Mouse (Mus musculus) megakaryocyte, adult 5-6 weeks (primary cell): ENCODE results near the gene Cars2. TPM values are rescaled to one million over a fixed set of nuclear protein-coding genes. Genes with fewer than 3 reads are reported as not detected.
"Not testable (repeated sequence)": the region's sequence is repeated elsewhere in the genome, so short reads cannot be mapped to it uniquely, and the experiment has no call there.

ENCODE experiments used
- ATAC-seq: 2 replicates; pipeline ENCODE4 v1.8.0; 2016; ENCODE audit warnings: mild to moderate bottlenecking, inconsistent platforms; ENCODE audit not compliant: poor library complexity, severe bottlenecking
- total RNA-seq, 2 experiments: library from RNA; stranded (forward) in 1 of 2; stranded (reverse) in 1 of 2; fragments of 153-499, 151-499 nt in 1 of 2; fragments of 221-1000, 200-1000 nt in 1 of 2; gene quantifications; 2 replicates each; pipeline versions ENCODE4 v1.2.3 to v1.2.4; 2015 to 2017

Gene Cars2
- total RNA-seq, 2 experiments from 2014 or later, result 17.2 to 23.3 TPM

DNA sequence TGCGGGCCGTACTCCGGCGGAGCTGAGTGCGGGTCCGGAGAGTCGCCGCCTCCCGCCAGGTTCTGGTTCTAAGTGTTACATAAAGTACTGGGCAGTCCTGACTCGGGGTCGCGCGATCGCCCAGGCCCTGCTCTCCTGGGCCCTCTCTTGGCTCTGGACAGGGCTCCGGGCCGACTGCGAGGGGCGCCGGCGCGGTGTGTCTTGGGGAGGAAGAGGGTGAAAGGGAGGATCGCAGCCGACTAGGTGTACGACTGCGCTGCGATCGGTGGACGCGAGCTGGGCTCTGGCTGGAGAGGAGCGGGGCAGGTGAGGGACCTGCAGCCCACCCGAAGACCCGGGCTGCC, 6.8 kb upstream of the Cars2 start:
- ATAC-seq, result no peak

DNA sequence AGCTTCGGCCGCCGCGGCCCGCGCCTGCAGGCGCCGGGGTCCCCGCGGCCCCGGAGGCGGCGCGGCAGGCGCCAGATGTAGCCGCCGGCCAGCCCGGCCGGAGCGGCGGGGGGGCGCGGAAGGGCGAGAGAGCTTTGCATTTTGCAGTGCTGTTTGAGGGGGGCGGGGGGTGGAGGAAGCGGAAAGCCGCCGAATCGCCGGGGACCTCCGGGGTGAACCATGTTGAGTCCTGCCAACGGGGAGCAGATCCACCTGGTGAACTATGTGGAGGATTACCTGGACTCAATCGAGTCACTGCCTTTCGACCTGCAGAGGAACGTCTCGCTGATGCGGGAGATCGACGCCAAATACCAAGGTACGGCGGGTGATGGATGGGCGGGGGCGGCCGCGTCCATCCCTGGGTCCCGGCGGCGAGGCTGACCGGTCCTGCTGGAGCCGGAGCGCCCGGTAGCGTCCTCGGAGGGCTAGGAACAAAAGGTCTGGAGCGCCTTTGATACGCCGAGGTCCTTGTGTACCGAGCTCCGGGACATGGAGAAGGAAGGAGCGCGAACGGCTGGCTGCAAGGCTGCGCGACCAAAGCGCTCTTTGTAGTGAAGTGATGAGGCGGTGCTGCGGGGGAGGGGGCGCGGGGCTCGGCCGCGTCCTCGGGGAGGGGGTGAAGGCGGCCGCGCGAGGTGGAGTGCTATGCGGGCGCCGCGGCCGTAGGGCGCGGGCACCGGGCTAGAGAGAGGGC, 6.3 kb upstream of the Cars2 start:
- ATAC-seq, result no peak

DNA sequence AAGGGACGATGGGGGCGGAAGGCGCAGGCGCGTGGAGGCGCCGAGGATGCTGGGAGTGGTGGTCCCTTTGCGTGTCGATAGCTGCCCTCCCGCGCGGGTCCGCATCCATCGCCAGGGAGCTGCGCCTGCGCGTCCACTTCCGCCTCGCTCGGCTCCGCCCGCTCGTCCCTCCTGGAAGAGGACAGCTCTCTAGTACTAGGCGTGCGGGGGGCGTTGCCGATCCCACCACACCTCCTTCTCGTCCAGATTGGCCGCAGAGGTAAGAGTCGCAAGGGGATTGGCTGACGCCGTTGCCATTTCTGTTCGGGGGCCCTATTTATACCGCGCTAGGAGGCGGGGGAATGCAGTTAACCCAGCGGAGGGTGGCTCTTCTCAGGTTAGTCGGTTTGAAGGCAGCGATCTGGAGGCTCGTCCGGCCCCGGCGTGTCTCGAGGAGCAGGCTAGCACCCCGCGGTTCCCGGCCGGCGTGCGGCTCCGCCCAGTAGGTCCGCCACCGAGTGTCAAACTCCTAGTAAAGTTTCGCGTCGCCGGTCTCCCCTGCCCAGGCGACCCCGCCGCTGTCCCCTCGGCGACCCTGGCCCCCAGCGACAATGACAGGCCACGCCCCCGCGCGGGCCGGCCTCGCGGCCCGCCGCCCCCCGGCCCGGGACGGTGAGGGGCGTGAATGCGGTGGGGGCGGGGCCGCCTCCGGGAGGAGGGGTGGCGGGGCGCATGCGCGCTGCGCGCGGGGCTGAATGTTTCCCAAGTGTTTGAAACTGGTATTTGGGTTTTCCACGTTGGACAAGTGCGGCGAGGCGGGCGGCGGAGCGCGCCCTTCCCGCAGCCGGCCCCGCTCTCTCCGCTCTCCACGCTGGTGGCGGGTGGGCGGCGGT, 5.4 kb upstream of the Cars2 start:
- ATAC-seq, result peak; percentile 57

DNA sequence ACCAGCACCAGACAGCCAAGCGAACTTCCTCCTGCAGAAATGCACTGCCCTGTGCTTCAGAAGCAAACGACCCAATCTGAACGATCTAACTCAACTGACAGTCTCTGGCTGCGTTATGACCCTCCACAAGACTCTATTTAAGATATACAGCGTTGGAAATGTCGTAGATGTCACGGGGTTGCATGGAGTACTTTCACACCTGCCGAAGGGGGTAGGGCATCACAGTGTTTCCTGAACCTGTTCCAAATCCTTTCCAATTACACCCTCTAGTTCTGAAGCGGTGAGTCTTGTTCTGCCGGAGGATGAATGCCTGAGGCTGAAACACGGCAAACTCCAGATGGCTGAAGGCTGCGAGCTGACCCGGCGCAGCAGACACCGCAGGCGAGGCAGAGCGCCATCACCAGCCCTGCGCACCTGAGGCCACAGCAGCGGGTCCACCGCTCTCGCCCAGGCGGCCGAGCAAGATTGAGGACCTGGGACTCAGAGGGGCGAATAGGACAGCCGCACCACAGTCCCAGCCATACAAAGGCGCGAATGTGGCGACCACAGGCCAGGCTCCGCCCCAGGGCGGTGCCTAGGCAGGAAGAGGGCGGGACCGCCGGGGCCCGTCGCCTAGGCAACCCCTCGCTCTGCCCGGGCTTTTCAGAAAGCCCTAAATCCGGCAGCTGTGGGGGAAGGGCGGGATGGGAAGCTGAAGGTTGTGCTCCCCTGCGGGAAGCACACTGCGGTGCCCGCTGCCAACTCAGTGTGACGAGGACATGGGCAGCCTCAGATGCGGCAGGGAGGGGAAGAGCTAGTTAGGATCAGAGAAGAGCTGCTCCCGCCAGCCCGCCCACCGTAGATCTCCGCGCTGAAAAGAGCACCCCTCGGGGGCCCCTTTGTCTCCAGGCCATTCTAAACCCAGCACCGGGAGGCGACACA, 4.5 kb upstream of the Cars2 start, which contains the start of gene Ing1:
Ing1 (plus strand) TSS at position 773 of the 921 bp plus-strand sequence.
- peak; percentile 41 for ATAC-seq

DNA sequence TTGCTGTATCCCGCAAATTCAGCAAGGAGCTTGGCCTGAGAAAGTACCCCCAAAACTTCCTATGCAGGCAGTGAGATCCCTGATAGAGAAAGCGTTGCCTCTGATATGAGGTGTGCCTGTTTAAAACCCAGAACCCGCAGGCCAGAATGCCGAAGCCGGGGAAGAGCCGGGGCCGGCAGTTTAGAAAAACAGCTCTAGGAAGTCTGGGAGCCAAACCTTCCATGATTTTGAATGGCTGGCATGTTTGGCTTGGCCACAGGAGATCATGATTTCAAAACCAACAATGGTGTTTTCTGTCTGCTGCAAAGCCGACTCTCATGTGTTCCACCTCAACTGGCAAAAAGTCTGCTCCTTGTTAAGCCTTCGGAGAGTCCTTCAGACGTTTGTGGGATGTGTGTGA, 1.8 kb upstream of the Cars2 start:
- no peak for ATAC-seq

DNA sequence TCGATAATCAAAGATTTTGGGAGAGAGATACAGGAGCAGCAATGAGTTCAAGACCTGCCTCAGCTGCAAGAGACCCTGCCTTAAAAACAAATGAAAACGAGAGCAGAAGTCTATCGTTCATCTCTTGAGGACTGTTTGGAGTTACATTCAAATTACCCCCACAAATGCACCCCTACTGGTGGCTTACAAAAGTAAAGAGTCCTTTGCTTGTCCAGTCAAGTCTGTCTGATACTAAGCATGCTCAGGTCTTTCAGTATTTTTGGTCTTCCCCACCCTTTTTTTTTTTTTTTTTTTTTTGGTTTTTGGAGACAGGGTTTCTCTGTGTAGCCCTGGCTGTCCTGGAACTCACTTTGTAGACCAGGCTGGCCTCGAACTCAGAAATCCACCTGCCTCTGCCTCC, 914 bp upstream of the Cars2 start:
- ATAC-seq, result not testable (repeated sequence)

DNA sequence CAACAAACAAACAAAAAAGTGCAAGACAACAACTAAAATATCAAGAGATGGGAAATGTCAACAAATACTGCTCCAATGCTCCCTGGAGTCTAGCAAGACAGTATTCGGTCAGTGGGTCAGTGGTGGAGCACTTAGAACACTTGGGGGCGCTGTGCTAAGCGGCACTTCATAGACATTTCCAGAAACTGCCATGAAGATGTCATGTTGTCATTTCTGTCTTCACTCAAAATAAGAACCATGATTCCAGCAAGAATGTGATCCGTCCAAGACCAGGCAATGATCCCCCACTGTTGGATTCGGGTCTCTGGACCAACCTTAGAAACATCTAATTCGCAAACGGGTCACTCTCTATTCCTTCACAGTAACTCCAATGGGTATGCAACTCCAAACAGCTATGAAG, 877 bp downstream of the Cars2 start:
- peak; percentile 54 for ATAC-seq

DNA sequence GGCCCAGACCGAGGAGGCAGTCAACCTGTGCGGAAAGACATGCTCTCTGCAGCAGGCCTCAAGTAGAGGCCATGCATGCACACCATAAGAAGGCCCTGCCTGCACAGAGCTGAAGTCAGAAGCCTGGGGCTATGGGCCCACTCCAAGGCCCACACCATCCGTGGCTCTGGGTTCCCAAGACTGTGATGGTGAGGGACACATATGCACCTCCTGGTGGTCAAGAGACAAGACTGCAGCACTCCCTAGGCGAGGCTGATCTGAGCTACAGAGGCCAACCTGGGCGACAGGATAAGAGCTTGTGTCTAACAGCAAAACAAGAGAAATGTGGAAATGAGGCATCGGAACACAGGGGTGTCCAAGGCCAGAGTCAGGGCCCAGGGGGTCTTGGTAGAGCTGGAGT, 3.5 kb downstream of the Cars2 start:
- peak; percentile 43; the same call in 1 of the 2 replicates for ATAC-seq

DNA sequence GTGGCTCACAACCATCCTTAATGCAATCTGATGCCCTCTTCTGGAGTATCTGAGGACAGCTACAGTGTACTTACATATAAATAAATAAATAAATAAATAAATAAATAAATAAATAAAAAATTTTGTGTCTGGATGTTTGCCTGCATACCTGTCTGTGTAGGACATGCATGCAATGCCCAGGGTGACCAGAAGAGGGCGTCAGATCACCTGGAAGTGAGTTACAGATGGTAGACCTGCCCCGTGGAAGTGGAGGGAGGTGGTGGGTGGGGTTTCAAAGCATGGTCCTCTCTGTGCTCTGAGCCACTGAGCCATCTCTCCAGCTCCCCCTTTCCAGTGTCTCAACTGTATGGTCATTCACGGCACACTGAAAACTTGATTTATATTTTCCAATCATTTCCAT, 6.2 kb downstream of the Cars2 start:
- peak; percentile 73 for ATAC-seq

DNA sequence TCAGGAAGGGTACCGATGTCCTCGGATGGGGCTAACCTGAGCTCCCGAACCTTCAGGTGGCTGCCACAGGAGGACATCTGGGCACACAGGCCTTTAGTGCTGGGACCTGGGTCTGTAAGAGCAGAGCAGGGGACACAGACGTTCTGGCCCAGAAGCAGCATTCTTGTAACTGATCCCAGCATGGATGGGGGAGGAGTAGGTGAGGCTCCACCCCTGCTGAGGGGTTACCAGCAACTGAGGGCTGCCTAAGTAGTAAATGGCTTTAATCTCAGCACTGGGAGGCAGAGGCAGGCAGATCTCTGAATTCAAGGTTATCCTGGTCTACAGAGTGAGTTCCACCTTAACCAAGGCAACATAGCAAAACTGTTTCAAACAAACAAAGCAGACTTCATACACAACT, 7.7 kb downstream of the Cars2 start:
- ATAC-seq, result no peak

DNA sequence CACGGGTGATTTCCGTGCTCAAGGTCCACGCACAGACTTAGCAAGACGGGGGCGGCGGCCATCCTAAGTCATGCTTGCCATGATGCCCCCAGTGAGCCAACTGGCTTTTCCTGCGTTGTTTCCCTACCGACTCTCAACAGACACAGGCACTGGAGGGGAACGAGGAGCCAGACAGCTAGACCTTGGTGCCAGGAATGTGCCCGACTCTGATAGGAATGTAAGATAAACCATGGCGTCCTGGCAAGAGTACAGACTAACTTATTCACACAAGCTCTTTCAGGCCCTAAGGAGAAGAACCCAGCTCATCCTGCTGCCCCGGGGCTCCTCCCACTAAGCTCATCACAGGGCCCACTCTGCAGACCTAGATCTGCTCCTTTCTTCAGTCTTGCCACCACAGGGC, 8.6 kb downstream of the Cars2 start:
- no peak for ATAC-seq

DNA sequence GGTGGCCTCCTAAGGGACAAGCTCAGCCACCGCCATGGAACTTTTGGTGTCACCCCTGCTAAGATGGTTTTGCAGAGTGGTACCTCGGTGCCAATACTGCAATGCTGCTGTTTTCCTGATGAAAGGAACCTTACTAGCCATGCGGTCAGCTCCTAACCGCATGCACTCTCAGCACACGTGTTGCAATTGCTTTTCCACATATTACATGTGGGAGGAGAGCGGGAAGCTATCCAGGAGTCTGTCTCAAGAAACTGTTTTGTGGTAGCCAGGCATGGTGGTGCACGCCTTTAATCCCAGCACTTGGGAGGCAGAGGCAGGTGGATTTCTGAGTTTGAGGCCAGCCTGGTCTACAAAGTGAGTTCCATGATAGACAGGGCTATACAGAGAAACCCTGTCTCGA, 10.4 kb downstream of the Cars2 start:
- no peak for ATAC-seq

DNA sequence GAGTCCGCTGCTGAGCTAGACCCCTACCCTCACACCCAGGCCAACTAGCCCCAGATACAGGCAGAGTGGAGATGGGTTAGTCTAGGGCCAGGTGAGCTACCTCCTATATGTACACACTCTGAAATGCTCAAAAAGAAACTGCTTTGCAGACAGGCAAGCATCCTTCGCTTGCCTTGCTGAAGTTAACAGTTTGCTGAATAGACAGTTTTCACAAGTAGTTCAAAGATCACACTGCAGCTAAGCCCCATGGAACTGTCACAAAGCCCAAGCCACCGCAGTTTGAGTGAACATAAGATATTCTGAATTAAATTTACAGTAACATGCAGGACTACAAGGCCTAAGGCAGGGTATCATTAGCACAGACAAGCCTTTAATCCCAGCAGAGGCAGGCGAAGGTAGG, 11.5 kb downstream of the Cars2 start:
- no peak for ATAC-seq

DNA sequence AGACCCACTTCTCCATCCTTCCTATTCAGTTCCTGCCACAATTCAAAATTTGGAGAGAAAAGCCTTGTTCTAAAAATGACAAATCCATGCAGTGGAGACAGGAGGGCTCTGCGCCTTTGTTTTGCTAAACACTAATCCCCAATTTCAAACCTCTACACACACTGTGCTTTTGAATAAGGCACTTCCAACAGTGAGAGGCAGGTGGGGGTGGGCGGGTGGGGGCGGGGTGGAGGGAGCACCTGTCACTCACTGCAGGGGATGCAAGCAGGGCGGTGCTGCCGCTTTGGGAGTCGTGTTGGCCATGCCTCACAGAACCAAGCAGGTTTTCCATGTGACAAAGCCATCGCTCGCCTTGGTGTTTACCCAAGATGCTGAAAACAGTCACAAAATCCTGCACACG, 16.1 kb downstream of the Cars2 start:
- no peak for ATAC-seq

DNA sequence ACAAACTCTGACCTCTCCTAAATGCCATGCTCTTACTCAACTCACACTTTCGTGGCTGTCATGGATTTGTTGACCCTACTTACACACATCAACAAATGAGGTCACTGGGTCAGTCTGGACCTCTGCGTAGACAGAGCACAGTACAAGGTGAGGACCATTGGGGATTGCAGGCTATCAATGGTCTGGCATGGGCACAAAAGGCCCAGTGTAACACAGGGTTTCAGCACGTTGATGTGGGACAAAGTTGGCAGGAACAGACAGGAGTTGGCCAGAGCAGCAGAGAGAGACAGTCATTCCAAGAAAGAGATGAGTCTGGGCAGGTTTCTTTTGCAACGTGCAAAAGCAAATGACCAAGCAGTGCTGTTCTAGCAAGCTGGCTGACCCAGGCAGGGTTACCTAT, 19.7 kb downstream of the Cars2 start:
- no peak for ATAC-seq

DNA sequence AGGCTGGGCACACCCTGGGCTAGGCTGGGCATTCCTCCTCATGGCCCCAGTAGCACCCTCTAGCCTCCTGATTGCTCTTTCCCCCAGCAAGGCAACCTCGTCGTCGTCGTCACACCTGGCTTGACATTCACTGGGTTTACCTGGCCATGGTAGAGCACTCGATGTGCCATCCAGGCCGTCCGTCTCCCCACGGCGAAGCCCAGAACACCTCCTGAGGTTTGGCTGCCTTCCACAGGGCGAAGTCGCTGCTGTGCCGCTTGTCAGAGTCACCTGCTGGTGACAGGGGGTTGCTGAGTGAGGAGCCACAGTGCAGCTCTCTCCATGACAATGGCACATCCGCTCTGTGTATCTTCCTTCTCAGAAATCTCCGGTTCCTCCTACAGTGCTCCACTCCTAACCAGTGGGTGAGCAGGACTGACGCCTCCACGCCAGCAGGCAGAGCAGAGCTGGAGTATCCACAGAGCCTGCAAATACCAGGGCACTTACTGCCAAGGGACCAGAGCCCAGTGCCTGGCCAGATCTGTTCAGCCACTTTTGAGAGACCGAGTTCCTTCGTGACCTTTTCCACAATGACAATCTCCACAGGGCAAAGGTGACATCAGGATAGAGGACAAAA, 20.3 kb downstream of the Cars2 start:
- ATAC-seq, result no peak

DNA sequence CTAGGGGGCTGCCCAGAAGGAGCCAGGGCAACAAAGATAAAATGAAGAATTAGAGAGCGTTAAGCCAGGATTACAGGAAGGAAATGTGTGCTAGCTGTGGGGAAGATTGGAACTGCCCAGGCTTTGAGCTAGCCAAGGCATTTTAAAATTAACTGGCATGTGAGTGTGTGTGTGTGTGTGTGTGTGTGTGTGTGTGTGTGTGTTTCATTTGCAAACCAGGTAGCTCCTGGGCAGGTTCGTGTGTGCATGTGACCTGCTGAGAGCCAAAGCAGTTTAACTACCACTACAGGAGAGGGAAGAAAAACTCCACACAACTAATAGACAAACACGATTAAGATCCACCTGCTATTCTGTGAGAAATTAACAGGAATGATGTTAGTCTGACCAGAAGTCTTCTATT, 27.3 kb downstream of the Cars2 start:
- no peak for ATAC-seq

DNA sequence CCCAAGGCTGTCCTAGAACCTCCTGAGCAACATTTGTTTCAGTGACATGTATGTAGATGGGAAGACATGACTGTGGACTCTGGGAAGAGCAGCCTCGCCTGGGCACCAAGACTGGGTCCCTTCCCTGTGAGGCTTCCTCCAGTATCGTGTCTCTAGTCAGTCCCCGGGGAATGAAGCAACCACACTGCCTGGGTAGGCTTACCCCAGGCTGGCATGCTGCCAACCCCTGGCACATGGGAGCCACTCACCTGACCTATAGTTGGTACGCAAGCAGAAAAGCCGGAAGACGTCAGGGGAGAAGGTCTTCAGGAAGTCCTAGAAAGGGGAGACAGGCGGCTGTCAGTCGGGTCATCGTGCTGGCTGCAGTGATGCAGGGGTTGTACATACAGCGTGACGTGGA, 31.9 kb downstream of the Cars2 start:
- ATAC-seq, result no peak

DNA sequence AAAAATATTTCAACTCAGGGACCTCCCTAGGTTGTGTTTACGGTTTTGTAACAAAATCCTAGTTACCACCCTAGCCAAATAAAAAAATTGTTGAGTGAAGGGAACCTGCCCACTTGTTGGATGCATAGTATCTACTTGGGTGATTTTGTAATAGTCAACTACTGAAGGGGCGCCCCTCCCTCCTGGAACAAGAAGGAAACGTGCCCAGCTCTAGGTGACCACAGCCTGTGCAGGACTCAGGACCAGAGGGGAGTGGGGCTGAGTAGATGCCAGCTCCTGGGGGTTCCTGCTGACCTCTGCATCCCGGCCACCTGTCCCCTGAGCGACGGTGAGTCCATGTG, 32.6 kb downstream of the Cars2 start:
- ATAC-seq, result no peak

DNA sequence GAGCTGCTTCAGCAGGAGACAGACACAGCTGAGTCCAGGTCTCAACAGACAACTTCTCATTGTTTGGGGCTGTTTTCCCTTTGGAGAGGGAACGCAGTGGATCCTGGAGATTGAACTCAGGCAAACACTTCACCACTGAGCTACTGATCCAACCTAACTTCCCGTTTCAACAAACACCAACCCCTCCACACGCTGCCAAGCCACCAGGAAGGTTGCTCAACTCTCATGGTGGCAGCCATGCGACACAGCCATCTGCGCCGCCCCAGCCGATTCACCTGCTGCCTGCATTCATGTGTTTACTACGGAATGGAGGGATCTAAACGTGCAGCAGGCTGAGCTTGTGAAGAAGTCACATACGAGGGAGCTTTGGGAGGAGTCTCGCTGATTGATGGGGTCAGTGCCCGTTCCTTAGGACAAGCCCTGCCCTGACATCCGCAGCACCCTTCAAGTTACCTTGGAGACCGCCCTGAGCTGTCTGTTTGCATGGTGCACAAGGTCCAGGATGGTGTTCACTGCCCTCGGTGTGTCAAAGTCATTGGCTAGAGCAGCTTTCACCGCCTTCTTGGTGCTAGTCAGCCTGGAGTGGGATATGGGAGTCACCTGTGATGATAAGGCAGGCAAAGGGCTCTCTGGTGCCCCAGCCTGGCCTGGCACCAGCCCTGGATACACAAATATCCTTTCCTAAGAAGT, 33.1 kb downstream of the Cars2 start:
- ATAC-seq, result peak; percentile 94
